Mouse (Mus musculus): ENCODE results near the gene Zfp574. TPM values are rescaled to one million over a fixed set of nuclear protein-coding genes. Genes with fewer than 3 reads are reported as not detected.

Zfp574 gene
- polyA plus RNA-seq, 1 experiment from 2014 or later: 20.1 TPM

DNA sequence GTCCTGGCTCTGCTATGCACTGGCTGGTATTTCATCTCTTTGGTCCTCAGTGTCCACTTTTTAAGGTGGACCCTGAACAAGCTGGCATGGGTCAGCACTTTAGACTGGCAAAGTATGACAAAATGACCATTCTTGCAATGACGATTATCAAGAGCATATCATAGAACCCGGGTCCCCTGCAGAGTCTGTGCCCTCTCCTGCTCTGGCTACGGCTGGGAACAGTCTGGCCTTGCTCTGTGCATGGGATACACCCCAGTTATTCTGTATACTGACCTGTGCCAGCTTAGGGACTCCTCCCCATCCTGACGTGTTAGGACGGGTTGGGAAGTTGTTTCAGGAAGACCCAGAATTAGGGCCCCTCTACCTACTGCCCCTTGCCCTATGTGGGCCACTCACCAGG lies 14.5 kb upstream of the Zfp574 start:
- Histone ChIP-seq H3K4me1 (ENCODE audit: insufficient read depth, low read depth, low read length) (no peaks in the 10 kb centered on the region), H3K27me3 (replicated peaks; ENCODE audit: insufficient read depth, low read length) (no peaks in the 10 kb centered on the region), H3K4me3 (ENCODE audit: low read depth, low read length) (no peak overlapping the region), H3K27ac (ENCODE audit: low read length) (no peak overlapping the region), H3K9me3 (ENCODE audit: low read length) (no peaks in the 10 kb centered on the region), H3K4me2 (replicated peaks; ENCODE audit: low read depth, low read length) (no peak overlapping the region), H3K36me3 (ENCODE audit: insufficient read depth, low read length) (peaks cover 11% of the 10 kb centered on the region; the same call in 1 of the 2 replicates), H3K9ac (replicated peaks; ENCODE audit: low read depth) (no peak overlapping the region)
- WGBS: 92% methylated on average over 5 of the region's 5 CpGs
- ATAC-seq: no peak
- DNase-seq (ENCODE audit: low spot score): no peak
- TF ChIP-seq CTCF (IDR thresholded peaks at IDR 0.05) (no peak), EP300 (IDR thresholded peaks at IDR 0.05) (no peak)

- Histone ChIP-seq H3K27ac (ENCODE audit: low read length) (no peak overlapping the region), H3K9me3 (ENCODE audit: low read length) (no peaks in the 10 kb centered on the region), H3K9ac (replicated peaks; ENCODE audit: low read depth) (no peak overlapping the region), H3K4me1 (ENCODE audit: insufficient read depth, low read depth, low read length) (no peaks in the 10 kb centered on the region), H3K36me3 (ENCODE audit: insufficient read depth, low read length) (peaks cover 11% of the 10 kb centered on the region; the same call in 1 of the 2 replicates), H3K4me2 (replicated peaks; ENCODE audit: low read depth, low read length) (no peak overlapping the region), H3K4me3 (ENCODE audit: low read depth, low read length) (no peak overlapping the region), H3K27me3 (replicated peaks; ENCODE audit: insufficient read depth, low read length) (no peaks in the 10 kb centered on the region)
- no peak for DNase-seq (ENCODE audit: low spot score)
- ATAC-seq: no peak
- no peak for TF ChIP-seq CTCF (IDR thresholded peaks at IDR 0.05)
- TF ChIP-seq EP300 (IDR thresholded peaks at IDR 0.05): no peak
- WGBS: 79% methylated on average over 8 of the region's 8 CpGs
Observed at GRCm38 (mm10) chr7:25058394-25058793, 14.0 kb upstream of the Zfp574 start.

- TF ChIP-seq EP300 (IDR thresholded peaks at IDR 0.05): no peak
- TF ChIP-seq CTCF (IDR thresholded peaks at IDR 0.05): no peak
- 80% methylated on average over 14 of the region's 14 CpGs for WGBS
Observed at GRCm38 (mm10) chr7:25058836-25059235, 13.5 kb upstream of the Zfp574 start.

GRCm38 (mm10) chr7:25063346-25063745 lies 9.0 kb upstream of the Zfp574 start:
- TF ChIP-seq EP300 (IDR thresholded peaks at IDR 0.05) (no peak), CTCF (IDR thresholded peaks at IDR 0.05) (no peak)
- Histone ChIP-seq H3K4me1 (ENCODE audit: insufficient read depth, low read depth, low read length) (no peaks in the 10 kb centered on the region), H3K27me3 (replicated peaks; ENCODE audit: insufficient read depth, low read length) (no peaks in the 10 kb centered on the region), H3K4me2 (replicated peaks; ENCODE audit: low read depth, low read length) (no peak overlapping the region), H3K9me3 (ENCODE audit: low read length) (no peaks in the 10 kb centered on the region), H3K9ac (replicated peaks; ENCODE audit: low read depth) (no peak overlapping the region), H3K36me3 (ENCODE audit: insufficient read depth, low read length) (peaks cover 12% of the 10 kb centered on the region), H3K4me3 (ENCODE audit: low read depth, low read length) (no peak overlapping the region), H3K27ac (ENCODE audit: low read length) (no peak overlapping the region)
- no peak for ATAC-seq
- WGBS: 92% methylated on average over 6 of the region's 6 CpGs
- no peak for DNase-seq (ENCODE audit: low spot score)

More at GRCm38 (mm10) chr7:25058836-25059235, 13.5 kb upstream of the Zfp574 start:
- Histone ChIP-seq H3K9me3 (ENCODE audit: low read length) (no peaks in the 10 kb centered on the region), H3K27ac (ENCODE audit: low read length) (no peak overlapping the region), H3K9ac (replicated peaks; ENCODE audit: low read depth) (no peak overlapping the region), H3K4me2 (replicated peaks; ENCODE audit: low read depth, low read length) (no peak overlapping the region), H3K36me3 (ENCODE audit: insufficient read depth, low read length) (peaks cover 11% of the 10 kb centered on the region; the same call in 1 of the 2 replicates), H3K4me1 (ENCODE audit: insufficient read depth, low read depth, low read length) (no peaks in the 10 kb centered on the region), H3K27me3 (replicated peaks; ENCODE audit: insufficient read depth, low read length) (no peaks in the 10 kb centered on the region), H3K4me3 (ENCODE audit: low read depth, low read length) (no peak overlapping the region)
- DNase-seq (ENCODE audit: low spot score) (no peak), ATAC-seq (no peak)

DNA sequence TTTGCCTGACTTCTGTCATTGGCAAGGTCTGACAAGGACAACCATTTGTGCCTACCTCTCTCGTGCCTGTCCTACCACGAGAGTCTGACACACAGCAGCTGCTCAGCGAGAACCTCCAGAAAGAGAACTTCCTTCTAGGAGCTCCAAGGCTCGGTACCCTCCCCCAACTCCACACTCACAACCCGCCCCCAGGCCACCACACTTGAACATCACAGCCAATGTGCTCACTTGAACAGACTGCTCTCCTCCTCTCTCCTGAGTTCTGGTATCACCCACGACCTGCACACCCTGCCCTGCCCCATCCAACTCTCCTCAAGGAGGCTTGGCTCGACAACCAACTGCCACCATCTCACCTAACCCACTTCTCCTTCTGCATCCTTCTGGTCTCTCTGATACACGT lies 8.5 kb upstream of the Zfp574 start:
- ATAC-seq (no peak), DNase-seq (ENCODE audit: low spot score) (no peak)
- Histone ChIP-seq H3K9ac (replicated peaks; ENCODE audit: low read depth) (no peak overlapping the region), H3K4me1 (ENCODE audit: insufficient read depth, low read depth, low read length) (no peaks in the 10 kb centered on the region), H3K27ac (ENCODE audit: low read length) (no peak overlapping the region), H3K9me3 (ENCODE audit: low read length) (no peaks in the 10 kb centered on the region), H3K36me3 (ENCODE audit: insufficient read depth, low read length) (peaks cover 11% of the 10 kb centered on the region), H3K4me3 (ENCODE audit: low read depth, low read length) (no peak overlapping the region), H3K4me2 (replicated peaks; ENCODE audit: low read depth, low read length) (no peak overlapping the region), H3K27me3 (replicated peaks; ENCODE audit: insufficient read depth, low read length) (no peaks in the 10 kb centered on the region)
- WGBS: 70% methylated on average over 8 of the region's 8 CpGs
- TF ChIP-seq CTCF (IDR thresholded peaks at IDR 0.05): no peak
- no peak for TF ChIP-seq EP300 (IDR thresholded peaks at IDR 0.05)

DNA sequence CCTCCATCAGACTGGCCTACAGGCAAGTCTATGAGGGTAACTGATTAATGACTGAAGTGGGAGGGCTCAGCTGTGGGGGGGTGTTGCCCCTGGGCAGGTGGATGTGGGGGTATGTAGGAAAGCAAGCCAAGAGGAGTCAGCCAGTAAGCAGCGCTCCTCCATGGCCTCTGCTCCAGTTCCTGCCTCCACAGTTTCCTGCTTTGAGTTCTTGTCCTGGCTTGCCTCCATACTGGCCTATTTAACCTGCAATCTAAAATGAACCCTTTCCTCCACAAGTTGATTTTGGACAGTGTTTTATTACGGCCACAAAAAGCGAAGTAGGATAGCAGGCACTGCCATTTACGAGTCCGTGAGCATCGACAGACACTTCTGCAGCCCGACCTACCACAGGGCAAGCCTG lies 5.0 kb upstream of the Zfp574 start:
- Histone ChIP-seq H3K36me3 (ENCODE audit: insufficient read depth, low read length) (peaks cover 5% of the 10 kb centered on the region; the same call in 1 of the 2 replicates), H3K4me2 (replicated peaks; ENCODE audit: low read depth, low read length) (no peak overlapping the region)
- DNase-seq (ENCODE audit: low spot score): no peak

More for the DNA sequence above, 5.0 kb upstream of the Zfp574 start:
- TF ChIP-seq EP300 (IDR thresholded peaks at IDR 0.05): no peak
- Histone ChIP-seq H3K27me3 (replicated peaks; ENCODE audit: insufficient read depth, low read length) (no peaks in the 10 kb centered on the region), H3K4me3 (ENCODE audit: low read depth, low read length) (no peak overlapping the region), H3K4me1 (ENCODE audit: insufficient read depth, low read depth, low read length) (no peaks in the 10 kb centered on the region), H3K27ac (ENCODE audit: low read length) (no peak overlapping the region), H3K9ac (replicated peaks; ENCODE audit: low read depth) (no peak overlapping the region), H3K9me3 (ENCODE audit: low read length) (no peaks in the 10 kb centered on the region)
- no peak for ATAC-seq
- WGBS: 87% methylated on average over 6 of the region's 7 CpGs
